Comparison of ENCODE assay signal across 14 mouse cellular contexts in the genomic region with DNA sequence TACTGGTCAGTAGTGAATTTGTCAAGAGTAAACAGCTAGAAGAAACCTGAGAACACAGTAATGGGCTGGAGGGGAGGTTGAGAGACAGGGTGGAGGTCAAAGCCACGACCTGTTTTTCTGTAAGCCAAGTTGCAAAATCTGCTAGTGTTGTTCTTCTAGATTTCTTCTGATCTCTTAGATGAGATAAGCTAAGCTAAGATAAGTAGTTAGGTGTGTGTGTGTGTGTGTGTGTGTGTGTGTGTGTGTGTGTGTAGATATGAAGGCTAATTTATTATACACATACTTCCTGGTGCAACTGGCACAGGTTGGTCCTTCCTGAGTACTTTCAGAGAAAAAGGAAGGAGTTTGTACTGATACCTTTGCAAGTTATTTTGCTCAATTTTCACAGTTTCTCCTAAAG.
"Had no signal": no experiment of that assay in that cellular context is flagged by ENCODE, and none has a peak within 500 bp of the region (broad histone marks: within the 10 kb centered on the region; RNA-seq: fewer than 3 reads in every experiment).

No protein-coding gene starts in this region.

- ATAC-seq: liver, embryonic 12.5 days; midbrain, embryonic 16.5 days had no signal

- DNase-seq: kidney, adult 18-20 months; kidney, adult 9 months; kidney, postnatal 14 days; kidney, postnatal 4 days; left cerebral cortex, postnatal 4 days; lung, adult 18-20 months; lung, postnatal 10 days; lung, postnatal 4 days; right cerebral cortex, postnatal 14 days; right cerebral cortex, postnatal 4 days; thymus, adult 18-20 months; thymus, postnatal 36 days had no signal
